Mouse (Mus musculus): Measurements from ENCODE around the gene Zfp148. TPM values are rescaled to one million over a fixed set of nuclear protein-coding genes. Genes with fewer than 3 reads are reported as not detected.
A peak's percentile ranks its signal among the peaks of the same experiment; 100 is the strongest.

The Zfp148 gene
- polyA plus RNA-seq, 1 experiment from 2014 or later: 54.2 TPM

GRCm38 (mm10) chr16:33347134-33347533 is 33.5 kb upstream of the Zfp148 start:
- WGBS: 64% methylated on average over 5 of the region's 5 CpGs
- no peaks in the 10 kb centered on the region for H3K36me3 ChIP-seq (replicated peaks)
- H3K9me3 ChIP-seq: no peaks in the 10 kb centered on the region
- no peak overlapping the region for H3K9ac ChIP-seq
- peaks cover 5% of the 10 kb centered on the region for H3K4me1 ChIP-seq
- no peaks in the 10 kb centered on the region for H3K27me3 ChIP-seq (replicated peaks)
- ATAC-seq (replicated peaks): no peak
- no peak overlapping the region for H3K4me2 ChIP-seq
- H3K27ac ChIP-seq: no peak overlapping the region
- no peak overlapping the region for H3K4me3 ChIP-seq

- Histone ChIP-seq H3K4me1 (no peaks in the 10 kb centered on the region), H3K27ac (no peak overlapping the region), H3K9me3 (no peaks in the 10 kb centered on the region), H3K27me3 (replicated peaks) (no peaks in the 10 kb centered on the region), H3K9ac (no peak overlapping the region), H3K36me3 (replicated peaks) (no peaks in the 10 kb centered on the region), H3K4me2 (no peak overlapping the region), H3K4me3 (no peak overlapping the region)
- no peak for ATAC-seq (replicated peaks)
- 88% methylated on average over 6 of the region's 6 CpGs for WGBS
Observed at GRCm38 (mm10) chr16:33357805-33358204, 22.8 kb upstream of the Zfp148 start.

GRCm38 (mm10) chr16:33365772-33366171 is 14.9 kb upstream of the Zfp148 start:
- Histone ChIP-seq H3K36me3 (replicated peaks) (no peaks in the 10 kb centered on the region), H3K4me3 (no peak overlapping the region)
- no peak for ATAC-seq (replicated peaks)

GRCm38 (mm10) chr16:33368632-33369031 is 12.0 kb upstream of the Zfp148 start:
- no peak overlapping the region for H3K4me3 ChIP-seq
- no peaks in the 10 kb centered on the region for H3K27me3 ChIP-seq (replicated peaks)
- 79% methylated on average over 3 of the region's 3 CpGs for WGBS
- H3K9ac ChIP-seq: no peak overlapping the region
- H3K4me1 ChIP-seq: no peaks in the 10 kb centered on the region
- H3K36me3 ChIP-seq (replicated peaks): no peaks in the 10 kb centered on the region
- H3K9me3 ChIP-seq: no peaks in the 10 kb centered on the region
- H3K4me2 ChIP-seq: no peak overlapping the region
- ATAC-seq (replicated peaks): no peak
- no peak overlapping the region for H3K27ac ChIP-seq

More at GRCm38 (mm10) chr16:33365772-33366171, 14.9 kb upstream of the Zfp148 start:
- Histone ChIP-seq H3K4me2 (no peak overlapping the region), H3K27ac (no peak overlapping the region), H3K27me3 (replicated peaks) (no peaks in the 10 kb centered on the region), H3K9ac (no peak overlapping the region), H3K9me3 (no peaks in the 10 kb centered on the region), H3K4me1 (no peaks in the 10 kb centered on the region)
- WGBS: 88% methylated on average over 6 of the region's 6 CpGs

GRCm38 (mm10) chr16:33370836-33371235 is 9.8 kb upstream of the Zfp148 start:
- Histone ChIP-seq H3K27me3 (replicated peaks) (no peaks in the 10 kb centered on the region), H3K9ac (no peak overlapping the region), H3K4me2 (no peak overlapping the region), H3K4me1 (no peaks in the 10 kb centered on the region), H3K27ac (no peak overlapping the region), H3K9me3 (no peaks in the 10 kb centered on the region), H3K36me3 (replicated peaks) (no peaks in the 10 kb centered on the region), H3K4me3 (no peak overlapping the region)
- WGBS: 62% methylated on average over 6 of the region's 6 CpGs
- ATAC-seq (replicated peaks): no peak

GRCm38 (mm10) chr16:33372611-33373010 is 8.0 kb upstream of the Zfp148 start:
- Histone ChIP-seq H3K9me3 (no peaks in the 10 kb centered on the region), H3K27me3 (replicated peaks) (no peaks in the 10 kb centered on the region), H3K36me3 (replicated peaks) (no peaks in the 10 kb centered on the region), H3K4me3 (no peak overlapping the region), H3K4me1 (no peaks in the 10 kb centered on the region), H3K9ac (no peak overlapping the region), H3K4me2 (no peak overlapping the region), H3K27ac (no peak overlapping the region)
- no peak for ATAC-seq (replicated peaks)
- 74% methylated on average over 5 of the region's 5 CpGs for WGBS

- ATAC-seq (replicated peaks): no peak
- no peaks in the 10 kb centered on the region for H3K27me3 ChIP-seq (replicated peaks)
- no peak overlapping the region for H3K27ac ChIP-seq
- H3K9ac ChIP-seq: no peak overlapping the region
- H3K36me3 ChIP-seq (replicated peaks): no peaks in the 10 kb centered on the region
- no peaks in the 10 kb centered on the region for H3K4me1 ChIP-seq
- no peak overlapping the region for H3K4me3 ChIP-seq
- 98% methylated on average over 2 of the region's 2 CpGs for WGBS
- no peaks in the 10 kb centered on the region for H3K9me3 ChIP-seq
- H3K4me2 ChIP-seq: no peak overlapping the region
Observed at GRCm38 (mm10) chr16:33373326-33373725, 7.3 kb upstream of the Zfp148 start.

GRCm38 (mm10) chr16:33376266-33376665 is 4.4 kb upstream of the Zfp148 start:
- Histone ChIP-seq H3K36me3 (replicated peaks) (no peaks in the 10 kb centered on the region), H3K27ac (no peak overlapping the region), H3K4me2 (no peak overlapping the region), H3K9ac (no peak overlapping the region), H3K27me3 (replicated peaks) (no peaks in the 10 kb centered on the region), H3K4me3 (no peak overlapping the region), H3K4me1 (peaks cover 11% of the 10 kb centered on the region), H3K9me3 (no peaks in the 10 kb centered on the region)
- 86% methylated on average over 5 of the region's 5 CpGs for WGBS
- no peak for ATAC-seq (replicated peaks)

GRCm38 (mm10) chr16:33379219-33379943 is 1.3 kb upstream of the Zfp148 start:
- peaks cover 27% of the 10 kb centered on the region for H3K4me1 ChIP-seq
- H3K27ac ChIP-seq: peak overlapping the region; percentile 90
- no peaks in the 10 kb centered on the region for H3K36me3 ChIP-seq (replicated peaks)
- H3K27me3 ChIP-seq (replicated peaks): no peaks in the 10 kb centered on the region
- H3K4me2 ChIP-seq: peak overlapping the region; percentile 85
- peak overlapping the region; percentile 58 for H3K4me3 ChIP-seq
- H3K9me3 ChIP-seq: no peaks in the 10 kb centered on the region
- ATAC-seq (replicated peaks): no peak
- 25% methylated on average over 6 of the region's 6 CpGs for WGBS
- peak overlapping the region; percentile 98; the same call in 1 of the 2 replicates for H3K9ac ChIP-seq

GRCm38 (mm10) chr16:33380882-33381613 is 412 bp downstream of the Zfp148 start:
- Histone ChIP-seq H3K27ac (peak overlapping the region; percentile 90), H3K4me2 (peak overlapping the region; percentile 85), H3K9me3 (no peaks in the 10 kb centered on the region), H3K4me3 (peak overlapping the region; percentile 58), H3K4me1 (peaks cover 30% of the 10 kb centered on the region), H3K9ac (peak overlapping the region; percentile 98), H3K27me3 (replicated peaks) (no peaks in the 10 kb centered on the region), H3K36me3 (replicated peaks) (no peaks in the 10 kb centered on the region)
- WGBS: under 1% methylated on average over 61 of the region's 80 CpGs
- peak; percentile 85 for ATAC-seq (replicated peaks)

- H3K36me3 ChIP-seq (replicated peaks): no peaks in the 10 kb centered on the region
- peak overlapping the region; percentile 98 for H3K9ac ChIP-seq
- no peak for ATAC-seq (replicated peaks)
- no peaks in the 10 kb centered on the region for H3K27me3 ChIP-seq (replicated peaks)
- H3K9me3 ChIP-seq: no peaks in the 10 kb centered on the region
- peaks cover 30% of the 10 kb centered on the region for H3K4me1 ChIP-seq
- peak overlapping the region; percentile 58 for H3K4me3 ChIP-seq
- peak overlapping the region; percentile 85 for H3K4me2 ChIP-seq
- H3K27ac ChIP-seq: peak overlapping the region; percentile 90
- 2% methylated on average over 18 of the region's 18 CpGs for WGBS
Observed at GRCm38 (mm10) chr16:33381614-33382245, 1.1 kb downstream of the Zfp148 start.

- peaks cover 30% of the 10 kb centered on the region for H3K4me1 ChIP-seq
- H3K4me3 ChIP-seq: peak overlapping the region; percentile 58
- ATAC-seq (replicated peaks): no peak
- no peaks in the 10 kb centered on the region for H3K36me3 ChIP-seq (replicated peaks)
- peak overlapping the region; percentile 90 for H3K27ac ChIP-seq
- no peaks in the 10 kb centered on the region for H3K27me3 ChIP-seq (replicated peaks)
- peak overlapping the region; percentile 98 for H3K9ac ChIP-seq
- 41% methylated on average over 4 of the region's 4 CpGs for WGBS
- peak overlapping the region; percentile 85 for H3K4me2 ChIP-seq
- H3K9me3 ChIP-seq: no peaks in the 10 kb centered on the region
Observed at GRCm38 (mm10) chr16:33382341-33382740, 1.7 kb downstream of the Zfp148 start.

Data from midbrain, embryonic 15.5 days (tissue).